Mouse (Mus musculus) urinary bladder, postnatal 14 days (tissue): ENCODE results near the gene Ppef1.
"Not testable (repeated sequence)": the region's sequence is repeated elsewhere in the genome, so short reads cannot be mapped to it uniquely, and the experiment has no call there.

Source experiments
- DNase-seq: peaks from one replicate; pipeline ENCODE4 v3.0.0; 2021; ENCODE audit warnings: low spot score

Gene Ppef1

DNA sequence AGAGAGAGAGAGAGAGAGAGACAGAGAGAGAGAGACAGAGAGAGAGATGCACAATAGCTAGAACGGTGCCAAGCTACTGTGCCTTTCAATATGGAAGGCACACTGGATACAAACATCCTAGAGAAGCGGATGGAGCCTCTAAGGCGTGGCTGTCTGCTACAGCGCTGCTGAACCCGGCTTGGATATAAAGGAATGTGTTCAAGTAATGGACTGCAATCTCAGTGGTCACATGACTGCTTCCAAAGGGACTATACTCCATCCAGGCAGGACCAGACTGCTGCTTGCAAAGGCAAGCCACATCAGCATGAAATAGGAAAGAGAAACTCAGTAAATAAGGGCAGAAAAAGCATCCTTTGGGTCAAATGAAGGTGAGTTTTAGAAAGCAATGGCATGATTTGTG is at the start of gene Ppef1:
Gene Ppef1, minus strand, starts transcription at position 116 of the 400 bp plus-strand sequence.
- DNase-seq: no peak

DNA sequence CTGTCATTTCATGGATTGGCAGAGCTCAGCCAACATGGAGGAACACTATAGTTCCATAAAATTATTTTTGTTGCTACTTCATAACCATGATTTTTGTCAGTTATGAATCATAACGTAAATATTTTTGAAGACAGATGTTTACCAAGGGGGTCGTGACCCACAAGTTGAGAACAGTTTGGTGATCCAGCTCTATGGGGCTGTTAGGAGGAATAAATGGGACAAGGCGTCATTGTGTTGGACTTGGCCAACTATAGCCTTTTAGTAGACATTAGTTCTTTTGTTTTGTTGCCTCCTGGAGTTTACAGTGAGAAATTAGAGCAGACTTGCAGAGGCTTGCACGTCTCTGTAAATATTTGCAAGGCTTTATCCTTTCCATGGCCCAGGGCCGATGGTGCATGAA is 46.7 kb upstream of the Ppef1 start:
- peak; percentile 2 for DNase-seq

DNA sequence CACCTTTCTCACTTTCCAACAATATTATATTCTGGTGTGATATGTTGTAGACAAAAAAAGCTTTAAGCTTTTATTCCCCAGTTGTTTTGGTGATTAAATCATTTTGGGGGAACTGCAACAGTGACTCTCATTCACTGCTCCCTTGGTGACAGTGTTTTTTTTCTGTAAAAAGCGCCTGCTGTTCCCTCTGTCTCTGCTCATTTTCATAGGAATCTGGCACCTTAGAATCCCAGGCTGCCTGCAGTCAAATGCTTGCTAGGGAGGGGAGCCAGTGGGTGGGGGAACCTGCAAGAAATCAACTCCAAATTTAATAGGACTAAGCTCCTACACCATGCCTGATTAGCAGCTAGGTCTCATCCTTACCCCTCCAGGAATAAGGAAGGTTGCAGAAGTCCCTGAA is 37.5 kb upstream of the Ppef1 start:
- DNase-seq: no peak

DNA sequence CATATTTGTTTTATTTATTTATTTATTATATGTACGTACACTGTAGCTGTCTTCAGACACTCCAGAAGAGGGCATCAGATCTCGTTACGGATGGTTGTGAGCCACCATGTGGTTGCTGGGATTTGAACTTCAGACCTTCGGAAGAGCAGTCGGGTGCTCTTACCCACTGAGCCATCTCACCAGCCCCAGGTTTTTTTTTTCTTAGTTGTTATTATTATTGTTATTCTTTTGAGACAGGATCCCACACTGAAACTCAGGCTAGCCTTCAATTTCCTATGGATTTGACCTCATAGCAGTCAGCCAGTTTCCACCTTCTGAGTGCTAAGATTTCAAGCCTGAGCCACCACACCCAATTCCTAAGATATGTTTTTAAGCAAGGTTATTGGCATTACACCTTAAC is 34.1 kb upstream of the Ppef1 start:
- DNase-seq: not testable (repeated sequence)

DNA sequence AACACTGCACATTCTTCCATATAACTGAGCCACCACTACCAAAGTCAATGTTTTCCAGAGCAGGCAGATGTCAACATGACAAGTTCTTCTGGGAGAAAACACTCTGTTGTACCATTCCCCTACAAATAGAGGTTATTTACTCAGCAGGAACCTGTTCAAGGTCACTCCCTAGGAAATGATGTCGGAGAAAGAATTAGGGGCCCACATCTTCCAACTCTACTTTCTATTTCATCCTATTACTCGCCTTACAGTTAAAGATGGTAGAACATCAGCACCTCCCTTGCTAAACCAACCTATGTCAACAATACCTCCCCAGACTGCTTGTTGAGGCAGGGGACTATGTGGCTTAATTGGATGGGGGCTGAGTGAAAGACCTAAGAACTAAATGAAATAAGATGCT is 32.1 kb upstream of the Ppef1 start, which contains the start of gene Rs1:
Gene Rs1, plus strand, starts transcription at position 301 of the 400 bp plus-strand sequence.
- no peak for DNase-seq

DNA sequence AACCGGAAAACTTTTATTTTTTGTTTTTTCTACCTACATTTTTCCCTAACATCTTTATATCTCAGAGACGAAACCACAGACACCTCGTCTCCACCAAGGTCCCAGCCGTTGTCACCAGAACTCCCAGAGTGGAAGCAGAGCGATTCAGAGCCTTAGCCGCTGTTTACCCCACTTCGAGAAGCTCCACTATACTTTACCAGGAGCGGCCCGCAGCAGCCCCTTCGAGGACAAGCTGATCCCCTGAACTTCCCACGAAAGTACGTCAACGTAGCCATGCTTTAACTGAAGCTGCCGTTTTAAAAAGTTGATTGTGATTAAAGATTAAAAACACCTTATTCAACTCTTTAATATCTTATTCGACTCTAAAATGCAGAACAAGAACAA is 30.7 kb upstream of the Ppef1 start:
- no peak for DNase-seq

DNA sequence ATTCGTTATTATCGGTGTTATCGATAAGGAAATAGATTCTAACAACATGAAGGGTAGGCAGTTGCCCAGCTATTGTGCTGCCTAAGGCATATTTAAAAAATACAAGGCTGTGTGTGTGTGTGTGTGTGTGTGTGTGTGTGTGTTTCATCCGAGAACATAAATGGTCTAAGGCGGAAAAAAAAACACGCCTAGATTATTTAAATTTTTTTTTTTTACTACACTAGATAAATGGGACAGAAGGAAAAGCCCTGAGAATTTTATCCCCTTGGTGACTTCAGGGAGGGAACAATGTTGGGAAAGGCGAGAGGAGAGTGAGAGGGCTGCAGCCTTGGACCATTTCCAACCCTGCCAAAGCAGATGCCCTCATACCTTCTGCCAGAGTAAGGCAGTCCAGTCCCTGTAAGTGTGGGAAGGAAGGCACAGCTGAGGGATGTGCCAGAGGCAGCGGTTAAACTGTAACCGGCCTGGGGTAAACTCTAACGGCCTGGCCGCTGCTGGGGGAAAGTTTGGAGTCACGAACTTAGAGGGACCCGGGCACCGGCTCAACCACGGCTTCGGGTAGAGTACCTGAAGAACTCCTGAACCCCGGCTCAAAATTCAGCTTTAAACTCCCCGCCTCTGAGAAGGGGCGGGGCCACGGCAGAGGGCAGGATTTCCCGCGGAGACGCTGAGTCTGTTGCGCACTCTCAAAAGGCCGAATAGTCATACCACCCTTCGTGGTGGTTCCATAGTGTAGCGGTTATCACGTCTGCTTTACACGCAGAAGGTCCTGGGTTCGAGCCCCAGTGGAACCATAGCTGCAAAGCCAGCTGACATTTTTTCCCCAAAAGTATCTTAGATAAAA is 30.0 kb upstream of the Ppef1 start:
- DNase-seq: peak; percentile 90

DNA sequence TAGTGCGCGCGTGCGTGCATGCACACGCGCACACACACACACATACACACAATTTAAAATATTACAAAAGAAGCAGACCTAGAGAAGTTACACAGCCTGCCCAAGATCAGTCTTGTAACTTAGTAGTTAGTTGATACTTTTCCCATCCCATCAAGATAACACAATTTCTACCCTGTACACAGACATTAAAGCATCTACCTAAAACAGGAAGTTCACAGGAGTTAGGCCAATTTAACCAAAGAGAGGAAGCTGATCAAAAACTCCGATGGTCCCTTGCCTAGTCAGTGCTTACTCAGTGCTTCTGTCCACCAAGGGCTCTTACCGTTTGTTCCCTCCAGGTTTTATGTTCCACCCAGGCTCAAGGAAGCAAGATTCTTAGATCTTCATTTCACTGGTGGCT is 15.2 kb upstream of the Ppef1 start:
- no peak for DNase-seq

DNA sequence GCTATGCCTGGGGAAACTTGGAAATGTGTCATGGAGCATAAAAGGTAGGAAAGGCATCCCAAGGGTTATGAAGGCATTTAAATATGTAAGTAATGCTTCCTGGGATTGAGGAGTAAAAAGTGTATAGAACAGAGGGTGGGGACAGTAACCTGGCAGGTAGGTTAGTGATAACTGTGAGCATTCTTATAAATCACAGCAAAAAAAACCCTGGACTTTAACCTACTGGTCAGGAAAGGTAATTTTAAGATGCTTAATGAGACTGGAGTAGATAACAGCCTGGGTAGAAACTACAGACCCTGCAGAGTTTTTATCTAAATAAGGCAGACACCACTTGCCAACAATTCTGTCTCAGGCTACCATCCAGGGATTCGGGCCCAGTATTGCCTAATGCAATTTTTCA is 13.1 kb upstream of the Ppef1 start:
- no peak for DNase-seq

DNA sequence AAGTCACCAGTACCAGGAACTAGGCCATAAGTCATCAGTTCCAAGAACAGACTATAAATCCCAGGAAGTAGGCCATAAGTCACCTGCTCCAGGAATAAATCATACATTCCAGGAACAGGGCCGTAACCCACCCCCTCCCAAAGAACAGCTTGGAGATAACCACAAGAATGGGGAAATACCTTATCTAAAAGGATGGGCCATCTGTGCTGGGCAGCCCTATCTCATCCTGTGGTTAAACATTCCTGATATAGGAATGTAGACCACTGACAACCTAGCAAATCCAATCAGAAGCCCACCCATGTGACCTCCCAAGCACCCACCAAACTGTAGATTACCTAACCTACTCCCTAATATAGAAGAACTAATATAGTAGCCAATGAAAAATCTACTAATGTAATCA is 9.8 kb upstream of the Ppef1 start:
- no peak for DNase-seq

DNA sequence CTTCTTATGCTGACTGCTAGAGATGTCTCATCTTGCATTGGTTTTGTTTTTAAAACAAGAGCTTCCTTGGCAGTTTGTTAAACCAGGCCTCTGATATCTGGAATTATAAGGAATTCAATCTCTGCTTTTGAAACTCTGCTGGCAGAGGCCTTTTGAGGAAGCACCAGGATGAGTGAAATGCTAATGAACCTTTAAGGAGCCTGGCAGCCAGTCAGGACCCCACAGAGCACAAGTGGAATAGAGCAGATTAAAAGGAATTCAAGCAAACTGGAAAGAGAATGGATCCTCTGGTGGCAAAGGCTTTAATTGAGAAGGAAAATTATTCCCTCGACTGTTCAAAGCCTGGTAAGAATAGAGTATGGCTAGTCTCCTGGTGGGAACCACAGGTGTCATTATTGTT is 36.4 kb downstream of the Ppef1 start:
- no peak for DNase-seq

DNA sequence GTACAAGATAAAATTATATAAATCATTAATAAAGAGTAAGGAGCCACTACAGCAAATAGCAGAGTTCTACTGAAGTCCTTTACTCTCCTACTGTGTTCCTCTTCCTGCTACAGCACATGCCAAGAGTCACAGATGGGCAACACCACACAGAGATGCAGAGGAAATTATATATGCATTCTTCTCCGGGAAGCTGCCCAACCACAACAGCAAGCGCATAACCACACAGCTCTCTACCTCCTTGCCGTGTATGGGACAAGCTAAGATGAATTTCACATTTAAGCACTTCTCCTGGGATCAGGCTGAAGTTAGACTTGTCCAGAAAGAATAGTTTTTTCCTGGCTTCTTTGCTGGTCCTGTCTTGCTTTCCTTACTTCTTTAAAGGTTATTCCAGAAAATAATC is 44.0 kb downstream of the Ppef1 start:
- no peak for DNase-seq

DNA sequence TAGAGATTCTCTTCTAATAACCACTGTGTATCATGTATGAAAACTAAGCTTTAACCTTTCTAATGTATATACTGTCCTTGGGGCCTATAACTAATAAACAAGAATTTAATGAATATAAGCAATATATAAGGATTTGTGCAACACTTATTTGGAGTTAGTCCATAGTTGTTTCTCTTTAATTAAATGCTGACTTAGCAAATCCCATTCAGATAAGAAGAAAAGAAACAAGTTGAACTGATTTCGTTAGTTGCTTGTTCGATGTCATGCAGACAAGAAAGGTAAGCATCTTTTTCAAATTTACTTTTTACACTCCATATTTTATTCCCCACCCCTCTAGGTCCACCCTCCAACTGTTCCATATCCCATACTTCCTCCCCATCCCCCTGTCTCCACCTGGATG is 45.5 kb downstream of the Ppef1 start:
- DNase-seq: no peak

DNA sequence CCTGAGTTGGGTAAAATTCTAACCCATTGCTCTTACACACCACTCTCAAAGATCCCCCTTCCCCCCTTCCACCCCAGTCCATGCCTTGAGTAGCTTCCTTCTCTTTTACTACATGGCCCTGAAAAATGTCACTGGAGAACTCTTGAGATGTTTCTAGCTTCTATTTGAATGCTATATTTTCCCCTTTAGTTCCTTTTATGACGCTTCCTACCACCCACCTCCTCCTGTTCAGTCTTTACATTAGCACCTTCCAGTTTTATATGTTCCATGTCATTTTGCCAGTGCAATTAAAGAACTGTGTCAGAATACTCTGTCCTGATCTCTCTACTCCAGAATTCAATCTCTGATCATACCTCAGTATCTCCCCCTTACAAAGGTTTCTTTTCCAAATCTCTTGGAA is 65.6 kb downstream of the Ppef1 start:
- no peak for DNase-seq

DNA sequence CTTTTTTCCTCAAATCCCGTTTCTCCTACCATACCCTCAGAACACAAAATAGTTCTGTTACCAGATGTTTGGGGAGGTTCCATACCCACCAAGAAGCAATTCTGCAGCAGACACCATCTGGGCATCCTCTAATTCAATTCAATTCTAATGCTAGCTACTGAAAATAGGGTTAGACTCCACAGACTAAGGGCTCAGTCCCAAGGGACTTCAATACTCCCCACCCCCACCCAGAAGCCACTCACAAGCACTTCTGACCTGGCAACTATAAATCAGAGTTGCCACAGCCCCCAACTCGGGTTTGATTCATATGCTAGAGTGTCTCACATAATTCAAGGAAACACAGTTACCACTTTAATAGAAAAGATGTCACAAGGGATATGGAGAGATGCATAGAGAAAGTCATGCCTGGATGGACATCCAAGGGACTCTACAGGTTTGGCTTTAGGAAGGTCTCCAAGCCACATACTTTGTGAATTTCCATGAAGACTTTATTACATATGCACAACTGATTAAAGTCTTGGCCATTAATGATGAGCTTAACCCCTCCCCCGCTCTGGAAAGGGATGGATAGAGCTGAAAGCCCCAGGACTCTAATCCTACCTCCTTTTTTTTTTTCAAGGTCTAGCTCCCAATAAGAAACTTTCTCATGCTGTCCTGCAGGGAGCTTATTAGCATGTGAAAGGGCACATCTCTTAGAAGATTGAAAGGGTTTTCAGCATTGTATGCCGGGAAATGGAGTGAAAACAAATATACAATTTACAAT is 124.5 kb downstream of the Ppef1 start:
- DNase-seq: no peak

DNA sequence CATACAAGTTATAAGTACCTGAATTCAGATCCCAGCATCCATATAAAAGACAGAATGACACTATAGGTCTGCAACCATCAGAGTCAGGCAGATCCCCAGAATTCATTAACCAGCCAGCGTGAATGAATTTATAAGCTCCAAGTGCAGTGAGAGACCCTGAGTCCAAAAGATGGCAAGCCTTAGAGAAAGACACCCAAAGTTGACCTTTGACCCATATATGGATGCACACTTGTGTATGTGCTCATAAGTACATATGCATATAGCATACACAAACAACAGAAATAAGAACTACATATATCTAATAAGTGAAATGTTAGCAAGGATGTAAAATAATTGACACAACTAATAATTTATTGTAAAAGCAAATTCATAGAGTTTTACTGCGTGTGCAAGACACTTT is 125.1 kb downstream of the Ppef1 start:
- no peak for DNase-seq

DNA sequence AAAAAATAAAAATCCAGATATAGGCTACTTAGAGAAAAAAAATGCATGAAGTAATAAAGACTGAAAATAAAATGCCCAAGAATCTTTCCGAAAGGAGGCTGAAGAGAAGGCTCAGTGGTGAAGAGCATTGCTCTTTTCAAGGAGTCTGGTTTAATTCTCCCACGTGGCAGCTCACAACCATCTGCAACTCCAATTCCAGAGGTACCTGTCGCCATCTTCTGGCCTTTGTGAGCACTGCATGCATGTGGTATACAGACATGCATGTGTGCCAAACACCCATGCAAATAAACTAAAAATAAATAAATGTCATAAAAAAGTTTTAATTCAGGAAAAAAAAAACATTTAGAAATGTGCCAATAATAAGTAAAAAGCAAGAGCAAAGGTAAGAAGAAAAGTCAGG is 125.7 kb downstream of the Ppef1 start:
- DNase-seq: peak; percentile 26

DNA sequence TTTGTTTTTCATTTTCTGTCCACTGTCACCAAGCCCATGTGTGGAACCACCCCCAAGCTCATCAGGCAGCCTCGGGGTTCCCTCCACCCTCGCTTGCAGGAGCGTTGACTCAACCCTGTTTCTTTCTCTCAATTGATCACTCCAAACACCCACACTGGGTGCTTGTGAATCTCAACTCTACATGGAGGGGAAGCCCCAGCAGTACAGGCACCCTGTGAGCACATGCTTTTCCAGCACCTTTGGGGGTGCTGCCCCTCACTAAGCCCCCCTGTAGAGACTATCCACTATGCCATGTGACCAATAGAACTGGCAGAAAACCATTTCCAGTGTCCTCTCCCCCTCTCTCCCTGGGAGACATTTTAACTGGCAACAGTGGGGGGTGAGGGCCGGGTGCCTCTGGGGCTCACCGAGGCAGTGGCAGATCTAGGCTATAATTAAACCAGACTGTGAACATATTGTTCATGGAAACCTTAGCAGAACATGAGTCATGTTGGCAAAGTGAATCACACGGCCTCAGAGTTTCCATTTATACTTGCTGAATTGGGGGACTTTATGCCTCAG is 131.5 kb downstream of the Ppef1 start:
- no peak for DNase-seq

DNA sequence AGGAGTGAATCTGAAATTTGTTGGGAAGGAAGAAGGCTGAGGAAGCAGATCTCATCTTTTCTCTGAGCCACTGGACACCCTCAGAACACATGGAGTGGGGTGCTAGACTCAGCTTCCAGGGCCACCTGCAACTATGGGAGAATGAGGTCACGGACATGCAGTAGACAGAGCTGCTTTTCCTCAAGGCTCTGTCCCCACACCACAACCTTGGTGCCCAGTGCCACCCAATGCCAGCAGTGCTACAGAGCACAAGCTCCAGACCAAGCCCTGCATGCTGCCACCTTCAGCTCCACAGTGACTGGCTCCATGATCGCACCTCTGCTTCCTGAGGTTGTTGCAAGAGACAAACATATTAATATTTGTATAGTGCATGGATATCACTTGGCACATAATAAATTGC is 132.2 kb downstream of the Ppef1 start:
- DNase-seq: no peak

DNA sequence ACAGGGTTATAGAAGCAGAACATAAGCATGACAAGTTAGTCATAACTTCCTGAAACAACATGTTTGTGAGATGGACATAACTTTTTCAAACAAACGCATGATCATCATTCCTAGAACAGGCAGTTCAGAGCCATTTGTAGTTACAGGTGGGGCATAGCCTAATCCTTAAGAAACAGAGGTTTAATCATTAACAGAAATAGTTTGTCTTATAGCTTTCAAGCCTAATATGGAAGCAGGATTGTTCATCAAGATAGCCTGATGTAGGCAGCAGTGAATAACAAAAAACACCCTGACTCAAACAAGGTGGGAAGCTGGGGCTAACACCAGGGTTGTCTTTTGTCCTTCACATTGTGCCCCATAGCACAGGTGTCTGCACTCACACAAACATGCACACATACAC is 132.8 kb downstream of the Ppef1 start:
- no peak for DNase-seq

DNA sequence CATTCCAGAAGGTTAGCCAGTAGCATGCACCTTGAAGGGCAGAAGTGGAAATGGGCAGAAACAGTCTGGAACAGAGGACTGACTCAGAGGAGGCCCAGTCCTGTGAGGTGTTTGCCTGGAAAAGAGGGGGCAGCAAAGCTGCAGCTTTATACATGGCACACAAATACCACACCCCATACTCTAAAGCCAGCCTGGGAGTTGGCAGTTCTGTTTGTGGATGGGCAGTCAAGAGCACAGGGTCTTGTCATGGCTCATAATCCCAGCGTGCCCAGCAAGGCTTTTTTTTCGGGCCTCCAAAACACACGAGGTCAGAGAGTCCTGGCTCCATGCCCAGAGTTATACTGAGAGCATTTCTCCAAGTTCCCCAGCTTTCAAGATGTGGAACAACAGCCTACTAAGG is 134.5 kb downstream of the Ppef1 start:
- peak; percentile 8 for DNase-seq

DNA sequence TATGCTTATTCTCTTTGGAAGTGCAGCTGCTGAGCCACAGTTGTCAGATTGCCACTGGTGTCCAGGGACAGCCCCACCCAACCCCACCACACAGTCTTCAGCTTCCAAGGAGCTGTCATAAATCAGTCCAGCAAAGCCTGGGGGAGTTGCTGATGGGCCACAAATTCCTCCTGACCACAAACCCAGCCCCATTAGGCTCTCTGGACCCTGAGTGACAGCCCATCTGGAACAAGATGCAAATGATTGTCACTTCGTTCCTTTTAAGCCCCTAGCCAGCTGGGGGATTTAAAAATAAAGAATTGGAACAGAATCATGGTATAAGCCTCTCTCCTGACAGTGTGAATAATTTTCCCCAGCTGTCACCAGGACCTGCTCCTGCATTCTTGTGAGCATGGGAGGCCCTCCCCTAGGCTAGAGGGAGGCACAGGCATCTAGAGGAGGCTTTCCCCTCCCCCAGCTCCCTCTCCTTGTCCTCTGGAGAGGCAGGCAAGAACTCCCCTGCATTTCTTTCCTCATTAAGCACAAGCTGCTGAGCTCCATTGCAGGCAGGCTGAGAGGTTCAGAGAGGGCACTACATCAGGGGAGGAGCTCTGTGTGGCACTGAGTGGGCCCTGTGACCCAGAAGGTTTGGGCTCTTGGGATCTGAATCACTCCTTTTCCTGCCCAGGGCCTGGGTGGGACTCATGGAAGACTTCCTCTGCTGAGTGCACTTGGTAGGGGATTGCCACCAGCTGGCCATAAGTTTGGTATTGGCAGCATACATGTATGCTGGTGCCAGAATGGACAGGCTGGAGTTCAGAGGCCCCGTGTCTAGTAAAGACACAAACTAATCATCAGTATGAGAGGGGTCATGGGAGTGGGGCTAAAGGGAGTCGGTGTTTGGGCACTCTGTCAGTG is 136.8 kb downstream of the Ppef1 start:
- no peak for DNase-seq
